Mouse (Mus musculus): ENCODE data around the gene Rrp36. TPM values are rescaled to one million over a fixed set of nuclear protein-coding genes. Genes with fewer than 3 reads are reported as not detected.
A peak's percentile ranks its signal among the peaks of the same experiment; 100 is the strongest.

The Rrp36 gene
- total RNA-seq, 2 experiments from 2014 or later: 9.9 to 10.8 TPM

- intact Hi-C loops (cut with DNase I): no loop called here
- DNase-seq (ENCODE audit: low spot score): no peak
These were observed 50.2 kb downstream of the Rrp36 start for GRCm38 (mm10) chr17:46623819-46624557.

- DNase-seq (ENCODE audit: low spot score): no peak
- intact Hi-C loops (cut with DNase I): no loop called here
These were observed 51.9 kb downstream of the Rrp36 start for GRCm38 (mm10) chr17:46622269-46622668.

GRCm38 (mm10) chr17:46621324-46621723, 52.8 kb downstream of the Rrp36 start:
- DNase-seq (ENCODE audit: low spot score): peak; percentile 18

GRCm38 (mm10) chr17:46619683-46620357, 54.3 kb downstream of the Rrp36 start:
- intact Hi-C loops (cut with DNase I): no loop called here
- DNase-seq (ENCODE audit: low spot score): no peak

More at GRCm38 (mm10) chr17:46621324-46621723, 52.8 kb downstream of the Rrp36 start:
- intact Hi-C loops (cut with DNase I): no loop called here

- intact Hi-C loops (cut with DNase I): no loop called here
- no peak for DNase-seq (ENCODE audit: low spot score)
These were observed 55.1 kb downstream of the Rrp36 start for GRCm38 (mm10) chr17:46618769-46619682.

- DNase-seq (ENCODE audit: low spot score): no peak
- intact Hi-C loops (cut with DNase I): no loop called here
These were observed 55.8 kb downstream of the Rrp36 start for GRCm38 (mm10) chr17:46618394-46618768.

GRCm38 (mm10) chr17:46617799-46618198, 56.4 kb downstream of the Rrp36 start:
- intact Hi-C loops (cut with DNase I): no loop called here
- no peak for DNase-seq (ENCODE audit: low spot score)

Other genes starting within 250 kb of the Rrp36 start
- gene Crip3, start 245.4 kb downstream of the Rrp36 start, total RNA-seq (2021): under 1 TPM in 1 of 2 experiments, not detected in 1; 0.62 TPM
- gene Slc22a7, start 235.9 kb downstream of the Rrp36 start, total RNA-seq (2021): not detected
- under 1 TPM; 0.20 to 0.34 TPM for gene Ttbk1, start 186.7 kb downstream of the Rrp36 start, total RNA-seq (2021)
- gene Dnph1, start 177.6 kb downstream of the Rrp36 start, total RNA-seq (2021): 1 to 10 TPM; 1.1 to 2.4 TPM
- gene Cul9, start 128.0 kb downstream of the Rrp36 start, total RNA-seq (2021): 10 to 100 TPM; 19.4 to 19.5 TPM
- 10 to 100 TPM; 98.7 to 99.3 TPM for gene Srf, start 118.2 kb downstream of the Rrp36 start, total RNA-seq (2021)
- gene Ptk7, start 44.8 kb downstream of the Rrp36 start, total RNA-seq (2021): 1 to 10 TPM; 3.3 to 4.1 TPM
- gene Klc4, start 28.3 kb downstream of the Rrp36 start, total RNA-seq (2021): 10 to 100 TPM; 26.3 to 27.1 TPM
- gene Mrpl2, start 28.1 kb downstream of the Rrp36 start, total RNA-seq (2021): 100 to 1,000 TPM; 125 to 132 TPM
- gene Cul7, start 24.0 kb downstream of the Rrp36 start, total RNA-seq (2021): 10 to 100 TPM; 21.3 to 23.0 TPM
- gene Mea1, start 4.4 kb upstream of the Rrp36 start, total RNA-seq (2021): 10 to 100 TPM; 48.6 to 53.8 TPM
- gene Klhdc3, start 6.6 kb upstream of the Rrp36 start, total RNA-seq (2021): 100 to 1,000 TPM in 1 of 2 experiments, 10 to 100 TPM in 1; 95.5 to 107 TPM
- gene Ppp2r5d, start 30.8 kb upstream of the Rrp36 start, total RNA-seq (2021): 10 to 100 TPM; 33.2 to 34.9 TPM
- gene Pex6, start 37.1 kb upstream of the Rrp36 start, total RNA-seq (2021): 10 to 100 TPM; 29.9 to 32.2 TPM
- 1 to 10 TPM in 1 of 2 experiments, under 1 TPM in 1; 0.92 to 2.3 TPM for gene Gnmt, start 54.8 kb upstream of the Rrp36 start, total RNA-seq (2021)
- 10 to 100 TPM; 18.8 to 20.1 TPM for gene Cnpy3, start 77.9 kb upstream of the Rrp36 start, total RNA-seq (2021)
- gene Ptcra, start 89.4 kb upstream of the Rrp36 start, total RNA-seq (2021): not detected
- gene 2310039H08Rik, start 98.3 kb upstream of the Rrp36 start, total RNA-seq (2021): 10 to 100 TPM; 26.1 to 28.2 TPM
- gene Rpl7l1, start 108.3 kb upstream of the Rrp36 start, total RNA-seq (2021): 10 to 100 TPM; 56.0 to 58.6 TPM
- gene Bicral, start 184.1 kb upstream of the Rrp36 start, total RNA-seq (2021): 10 to 100 TPM; 15.0 to 16.7 TPM
- 10 to 100 TPM; 15.5 to 17.7 TPM for gene Tbcc, start 216.3 kb upstream of the Rrp36 start, total RNA-seq (2021)
- not detected for gene Prph2, start 236.1 kb upstream of the Rrp36 start, total RNA-seq (2021)